Mouse (Mus musculus): Measurements from ENCODE around the gene Bcl7c.
"Not testable (repeated sequence)": the region's sequence is repeated elsewhere in the genome, so short reads cannot be mapped to it uniquely, and the experiment has no call there.

Gene Bcl7c

DNA sequence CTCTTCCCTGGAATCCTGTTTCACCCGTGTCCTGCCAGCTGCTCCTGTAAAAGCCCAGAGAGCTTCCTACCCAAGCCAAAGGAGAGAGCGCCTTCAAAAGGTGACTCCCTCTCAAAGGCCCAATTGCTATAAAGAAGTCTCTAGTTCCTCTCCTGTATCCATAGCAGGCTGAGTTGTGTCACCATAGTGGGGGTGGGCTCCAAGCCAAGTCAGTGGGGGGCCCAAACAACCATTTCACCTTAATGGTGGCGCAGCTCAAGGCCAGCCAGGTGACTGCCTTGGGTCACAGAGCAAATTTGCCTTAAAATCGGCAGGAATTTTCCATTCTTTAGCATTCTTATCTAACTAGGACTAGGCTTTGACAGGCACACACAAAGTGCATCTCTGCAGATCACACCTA lies 6.1 kb upstream of the Bcl7c start:
- no peak for DNase-seq

DNA sequence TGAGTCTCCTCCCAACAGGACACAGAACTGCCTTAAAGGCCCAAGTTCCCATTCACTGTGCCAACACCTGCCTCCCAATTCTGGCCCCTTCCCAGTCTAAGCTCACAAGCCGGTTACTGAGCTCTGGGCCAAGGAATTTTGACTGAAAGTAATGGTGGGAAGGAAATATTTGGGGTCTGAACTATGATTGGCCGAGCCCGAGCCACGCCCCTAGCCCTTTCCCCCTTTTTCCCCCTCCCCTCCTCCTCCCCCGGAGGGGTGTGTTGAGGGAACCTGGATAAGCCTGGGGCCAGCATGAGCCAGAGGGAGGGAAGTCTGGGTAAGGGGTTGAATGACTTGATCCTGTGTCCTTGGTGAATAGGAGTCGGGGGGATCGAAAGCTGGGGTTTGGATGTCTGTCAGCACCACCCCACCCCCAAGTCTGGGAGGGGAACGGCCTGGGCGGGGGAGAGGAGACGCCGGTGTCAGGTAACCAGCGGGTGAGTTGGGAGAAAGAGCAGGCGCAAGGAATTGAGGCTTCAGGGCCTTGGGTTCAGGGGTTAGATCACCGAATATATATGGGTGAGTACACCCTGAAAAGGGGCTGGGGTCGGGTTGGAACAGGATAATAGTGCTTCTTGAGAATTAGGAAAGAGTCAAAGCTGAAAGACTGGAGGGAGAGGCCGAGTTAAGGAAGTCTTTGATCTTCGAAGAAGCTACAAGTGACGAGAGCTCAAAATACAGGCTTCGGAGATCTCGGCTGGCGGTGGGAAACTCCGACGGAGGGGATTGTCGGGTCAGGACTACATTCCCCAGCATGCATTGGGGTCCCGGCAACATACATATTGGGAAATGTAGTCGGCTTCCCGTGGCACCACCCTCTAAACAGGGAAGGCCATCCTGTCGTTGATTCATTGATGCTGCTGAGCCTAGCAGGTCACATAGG lies 4.0 kb upstream of the Bcl7c start, which contains the start of gene Ctf1:
Gene Ctf1, plus strand, starts transcription at position 276 of the 925 bp plus-strand sequence.
- DNase-seq = peak; percentile 74

DNA sequence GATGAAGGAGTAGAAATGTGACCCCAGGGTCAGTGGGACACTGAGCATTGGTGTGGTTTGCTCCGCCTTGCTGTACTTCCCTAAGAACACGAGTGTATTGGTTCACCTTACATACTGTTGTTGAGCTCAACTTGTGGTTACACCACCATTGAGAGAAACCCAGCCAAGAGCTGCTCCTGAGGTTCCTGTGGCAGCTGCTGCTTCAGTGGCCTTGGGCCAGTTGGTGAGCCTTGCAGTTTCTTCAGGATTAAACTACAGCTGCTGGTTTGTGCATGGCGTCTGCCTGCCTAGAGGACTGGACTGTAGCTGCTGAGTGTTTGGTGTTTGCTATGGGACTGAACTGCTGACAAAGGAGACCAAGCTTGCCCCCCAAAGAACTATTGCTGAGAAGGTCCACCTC lies 2.7 kb upstream of the Bcl7c start:
- DNase-seq = no peak

DNA sequence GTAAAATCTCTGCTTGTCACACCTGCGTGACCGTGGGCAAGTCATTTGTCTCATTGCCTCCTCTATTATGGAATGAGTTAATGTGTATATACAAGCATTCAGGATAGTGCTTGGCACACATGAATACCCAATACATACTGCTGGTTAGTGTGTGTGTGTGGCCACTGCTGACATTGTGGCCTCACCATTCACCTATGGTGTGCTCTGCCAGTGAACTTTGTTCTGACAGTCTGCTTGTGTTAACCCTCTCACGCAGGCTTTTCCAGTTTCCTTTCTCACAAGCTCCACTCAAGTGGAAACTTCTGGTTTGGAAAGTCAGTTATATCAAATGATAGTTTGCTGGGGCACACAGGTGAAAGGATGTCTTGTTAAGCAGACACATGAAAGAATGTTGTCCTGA lies 2.3 kb upstream of the Bcl7c start:
- DNase-seq = no peak

DNA sequence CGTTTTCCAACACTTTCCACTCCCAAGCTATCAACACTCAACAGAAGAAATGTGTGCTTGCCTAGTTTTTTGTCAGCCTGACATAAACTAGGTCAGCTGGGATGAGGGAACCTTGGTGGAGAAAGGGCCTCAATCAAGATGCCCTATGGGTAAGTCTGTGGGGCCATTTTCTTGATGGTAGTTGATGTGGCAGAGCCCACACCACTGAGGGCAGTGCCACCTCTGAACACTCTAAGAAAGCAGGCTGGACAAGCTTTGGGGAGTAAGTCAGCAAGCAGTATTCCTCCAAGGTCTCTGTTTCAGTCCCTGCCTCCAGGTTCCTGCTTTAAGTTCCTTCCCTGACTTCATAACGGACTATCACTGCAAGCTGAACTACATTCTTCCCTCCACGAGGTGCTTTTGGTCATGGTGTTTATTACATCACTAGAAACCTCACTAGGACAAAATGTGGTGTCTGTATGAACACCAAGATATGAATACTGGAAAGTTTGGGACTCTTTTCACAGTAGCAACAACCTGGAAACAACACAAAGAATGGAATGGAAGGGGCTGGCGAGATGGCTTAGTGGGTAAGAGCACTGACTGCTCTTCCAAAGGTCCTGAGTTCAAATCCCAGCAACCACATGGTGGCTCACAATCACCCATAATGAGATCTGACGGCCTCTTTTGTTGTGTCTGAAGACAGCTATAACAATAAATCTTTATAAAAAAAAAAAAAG lies 687 bp upstream of the Bcl7c start:
- DNase-seq = no peak

DNA sequence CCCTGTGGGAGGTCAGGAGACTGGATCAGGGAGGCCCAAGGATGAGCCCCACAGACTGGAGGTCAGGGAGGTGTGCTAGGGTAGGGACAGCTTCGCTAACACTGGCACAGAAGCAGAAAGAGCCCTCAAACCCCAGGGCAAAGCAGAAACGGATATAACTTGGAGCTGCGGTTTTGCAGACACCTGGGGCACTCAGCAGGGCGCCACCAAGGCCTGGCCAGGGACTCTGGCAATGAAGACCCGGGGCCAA lies 851 bp downstream of the Bcl7c start:
- DNase-seq = no peak

DNA sequence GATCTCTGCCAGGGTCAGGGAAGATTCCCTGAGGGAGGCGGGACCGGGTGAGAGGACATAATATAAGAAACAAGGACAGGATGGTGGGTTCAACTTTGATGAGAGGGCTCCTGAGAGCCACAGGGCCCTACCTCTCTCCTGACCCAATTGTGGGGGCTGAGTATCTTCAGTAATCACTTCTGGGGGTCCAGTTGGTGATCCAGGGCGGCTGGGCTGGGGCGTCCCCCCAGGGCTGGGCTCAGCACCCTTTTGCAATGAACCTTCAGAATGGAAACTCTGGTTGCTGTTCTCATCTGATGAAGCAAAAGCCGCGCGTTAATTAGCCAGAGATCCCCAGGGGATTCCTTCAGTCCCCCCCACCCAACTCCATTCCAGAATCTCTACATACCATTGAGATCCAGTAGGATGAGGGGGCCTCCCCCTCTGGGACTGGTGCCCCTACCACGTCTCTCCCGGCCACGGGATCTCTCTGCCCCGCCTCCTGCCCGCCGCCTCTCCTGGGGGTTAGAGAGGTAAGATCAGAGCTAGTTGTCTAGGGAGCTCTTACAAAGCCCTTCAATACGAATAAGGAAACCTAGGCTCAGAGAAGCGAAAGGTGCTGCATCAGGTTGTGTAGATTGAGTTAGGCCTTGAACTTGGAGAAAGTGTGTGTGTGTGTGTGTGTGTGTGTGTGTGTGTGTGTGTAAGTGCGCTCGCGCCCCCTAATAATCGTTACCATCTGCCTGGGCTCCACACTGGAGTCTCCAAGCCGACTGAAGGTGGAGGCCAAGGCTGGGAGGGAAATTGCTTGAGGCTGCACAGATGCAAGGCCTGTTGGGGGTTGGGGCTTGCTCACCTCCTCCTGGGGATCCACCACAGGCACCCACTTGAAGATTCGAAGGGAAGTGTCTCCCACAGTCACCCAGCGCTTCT lies 1.4 kb downstream of the Bcl7c start:
- peak; percentile 38 for DNase-seq

DNA sequence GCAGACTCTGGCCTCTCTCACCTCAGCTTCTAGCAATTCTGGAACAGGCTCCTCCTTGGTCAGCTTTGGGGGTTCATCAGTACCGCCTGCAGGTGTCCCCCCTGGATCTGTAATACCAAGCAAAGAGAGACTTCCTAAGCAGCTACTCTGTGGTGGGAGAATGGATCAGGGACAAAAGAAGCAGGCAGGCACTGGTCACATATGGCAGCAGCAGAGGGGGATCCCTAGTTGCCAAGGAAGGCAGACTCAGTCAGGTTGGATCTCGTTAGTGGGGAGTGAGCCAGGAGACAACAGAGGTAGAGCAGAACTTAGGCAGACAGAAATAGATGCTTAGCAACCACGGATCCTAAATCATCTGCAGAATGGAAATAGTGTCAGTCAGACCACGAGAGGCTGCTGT lies 3.0 kb downstream of the Bcl7c start:
- DNase-seq = no peak

DNA sequence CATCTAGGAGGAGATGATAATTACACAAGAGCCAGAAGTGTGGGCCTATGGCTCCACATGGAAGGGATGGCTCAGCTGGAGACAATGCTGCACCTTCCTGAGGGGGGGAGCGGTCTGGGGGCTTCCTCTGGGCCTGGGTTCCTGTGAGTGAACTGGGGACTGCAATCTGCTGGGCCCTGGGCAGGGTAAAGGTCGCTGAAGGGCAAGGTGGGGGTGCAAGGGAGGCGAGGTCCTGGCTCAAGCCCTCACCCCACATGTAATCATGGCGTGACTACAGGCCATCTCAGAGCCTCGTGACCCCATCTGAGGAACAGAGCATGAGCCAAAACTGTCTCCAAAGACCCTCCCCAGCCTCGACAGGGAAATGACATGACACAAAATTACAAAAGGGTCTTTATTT lies 4.1 kb downstream of the Bcl7c start:
- DNase-seq = no peak

DNA sequence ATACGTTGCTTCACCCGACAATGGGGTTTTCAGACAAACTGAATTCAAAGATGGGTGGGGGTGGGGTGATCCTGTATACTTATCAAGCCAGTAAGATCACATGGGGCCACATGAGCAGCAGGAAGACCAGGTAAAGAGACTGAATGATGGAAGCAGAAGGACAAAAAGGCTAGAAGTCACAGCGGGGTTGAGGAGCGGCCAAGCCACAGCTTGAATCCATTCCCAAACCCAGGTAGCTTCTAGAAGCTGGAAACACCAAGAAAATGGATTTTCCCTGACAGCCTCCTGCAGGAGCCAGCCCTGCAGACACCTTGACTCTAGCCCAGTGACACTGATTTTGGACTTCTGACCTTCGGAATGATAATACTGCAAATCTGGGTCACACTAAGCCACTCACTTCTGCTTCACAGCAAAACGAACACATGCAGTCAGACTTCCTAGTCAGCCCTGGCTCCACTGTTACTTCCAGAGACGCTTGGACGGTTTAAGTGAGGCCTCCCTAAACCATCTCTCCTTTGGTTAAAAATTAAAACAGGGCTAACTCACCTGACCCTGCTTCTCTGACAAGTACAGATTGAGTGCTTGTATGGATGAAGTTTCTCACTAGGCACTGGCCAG lies 5.1 kb downstream of the Bcl7c start:
- no peak for DNase-seq

DNA sequence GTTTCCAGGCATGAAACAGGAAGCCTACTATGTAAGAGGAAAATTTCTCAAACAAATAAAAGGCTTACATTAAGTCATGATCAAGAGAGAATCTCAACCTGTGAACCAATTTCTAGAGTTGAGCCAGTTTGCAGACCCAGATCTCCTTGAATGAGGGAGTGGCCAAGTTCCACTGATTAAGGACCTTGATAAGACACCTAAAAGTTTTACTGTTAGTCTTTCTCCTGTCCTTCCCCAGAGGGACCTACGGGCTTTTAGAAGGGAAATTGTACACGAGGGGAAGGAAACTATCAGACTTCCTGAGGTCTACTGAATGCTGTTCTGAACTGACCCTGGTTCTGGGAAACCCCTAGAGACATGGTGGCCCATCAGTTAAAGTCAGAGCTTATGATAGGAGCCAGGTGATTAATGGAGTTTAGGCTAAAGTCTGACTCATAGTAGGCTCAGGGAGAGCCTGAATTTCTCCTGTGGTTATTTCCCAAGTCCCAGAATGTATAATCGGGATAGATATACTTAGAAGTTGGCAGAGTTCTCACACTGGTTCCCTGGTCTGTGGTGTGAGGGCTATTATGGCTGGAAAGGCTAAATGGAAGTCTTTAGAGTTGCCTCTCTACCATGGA lies 7.9 kb downstream of the Bcl7c start:
- no peak for DNase-seq

DNA sequence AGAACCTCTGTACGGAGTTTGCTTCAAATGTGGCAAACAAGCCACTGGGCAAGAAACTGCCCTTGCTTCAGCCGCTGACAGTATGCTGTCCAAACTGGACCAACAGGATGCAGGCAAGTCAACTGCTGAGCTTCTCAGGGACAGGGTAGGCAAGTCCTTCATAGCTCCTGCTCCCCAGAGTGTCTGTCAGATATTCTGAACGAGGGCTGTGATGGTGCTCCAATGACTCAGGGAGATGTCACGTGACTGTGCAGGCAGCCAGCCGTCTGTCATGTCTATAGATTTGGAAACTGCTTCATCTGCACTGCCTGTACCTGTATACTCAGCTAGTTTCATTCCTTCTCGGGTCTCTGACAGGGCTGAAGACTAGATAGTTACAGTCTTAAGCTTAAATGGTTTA lies 9.7 kb downstream of the Bcl7c start:
- DNase-seq = no peak

DNA sequence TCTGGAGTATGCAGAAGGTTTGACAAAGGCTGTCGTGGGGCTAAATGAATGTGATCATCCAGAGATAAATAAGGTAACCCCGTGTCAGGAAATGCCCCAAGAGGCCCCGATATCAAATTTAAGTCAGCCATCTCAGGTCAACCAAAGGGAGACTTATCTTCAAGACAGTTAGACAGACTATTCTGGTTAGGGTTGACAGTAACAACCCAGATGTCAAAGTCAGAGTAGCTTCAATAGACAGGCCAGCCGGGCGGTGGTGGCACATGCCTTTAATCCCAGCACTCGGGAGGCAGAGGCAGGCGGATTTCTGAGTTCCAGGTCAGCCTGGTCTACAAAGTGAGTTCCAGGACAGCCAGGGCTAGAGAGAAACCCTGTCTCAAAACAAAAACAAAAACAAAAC lies 15.0 kb downstream of the Bcl7c start:
- not testable (repeated sequence) for DNase-seq

DNA sequence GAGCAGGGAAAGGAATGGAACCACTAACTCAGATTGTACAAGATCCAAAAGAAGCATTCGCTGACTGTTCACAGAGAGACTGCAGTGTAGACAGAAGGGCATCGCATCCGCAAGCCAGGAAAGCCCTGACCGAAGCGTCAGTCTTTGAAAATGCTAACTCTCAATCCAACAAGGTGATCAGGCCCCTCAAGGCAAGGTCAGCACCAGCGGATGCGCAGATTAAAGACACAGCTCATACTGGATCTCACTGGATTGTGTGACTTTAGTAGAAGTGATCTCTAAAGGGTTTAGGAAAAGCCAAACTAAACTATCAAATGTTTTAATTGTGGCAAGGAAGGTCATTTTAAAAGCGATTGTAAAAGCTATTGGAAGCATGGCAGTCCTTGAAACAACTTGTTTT lies 15.4 kb downstream of the Bcl7c start:
- DNase-seq = no peak

DNA sequence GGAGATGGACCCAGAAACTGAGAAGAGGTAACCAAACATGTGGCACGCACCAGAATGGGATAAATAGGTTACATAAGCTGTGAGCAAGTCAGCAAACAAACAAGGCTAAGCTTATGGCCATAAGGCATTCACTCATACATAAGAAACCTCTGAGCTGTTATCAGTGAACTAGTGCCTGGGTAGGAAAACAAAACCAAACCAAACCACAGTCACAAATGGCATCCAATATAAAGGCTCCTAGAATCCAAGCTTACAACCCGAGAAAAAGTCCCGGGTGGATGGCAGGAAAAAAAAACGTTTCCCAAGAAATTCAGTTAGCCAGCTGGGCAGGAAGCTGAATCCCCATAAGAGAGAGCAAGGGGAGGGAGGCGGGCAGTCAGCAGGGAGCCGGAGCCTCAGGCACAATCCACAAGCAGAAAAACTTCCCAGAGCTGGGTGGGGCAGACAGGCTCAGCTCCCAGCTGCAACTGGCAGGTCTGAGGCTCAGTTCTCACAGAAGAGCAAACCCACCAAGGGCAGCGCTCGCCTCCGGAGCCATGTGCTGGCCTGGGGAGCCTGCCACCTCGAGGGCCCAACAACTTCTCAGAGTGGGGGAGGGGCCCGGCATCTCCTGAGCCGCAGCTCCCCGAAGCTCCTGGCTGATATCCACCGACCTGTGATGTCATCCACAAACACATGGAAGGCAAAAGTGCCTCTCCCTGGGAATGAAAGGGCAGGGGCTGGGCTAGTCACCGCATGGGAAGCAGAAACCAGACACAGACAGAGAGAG lies 17.3 kb downstream of the Bcl7c start:
- DNase-seq = no peak

DNA sequence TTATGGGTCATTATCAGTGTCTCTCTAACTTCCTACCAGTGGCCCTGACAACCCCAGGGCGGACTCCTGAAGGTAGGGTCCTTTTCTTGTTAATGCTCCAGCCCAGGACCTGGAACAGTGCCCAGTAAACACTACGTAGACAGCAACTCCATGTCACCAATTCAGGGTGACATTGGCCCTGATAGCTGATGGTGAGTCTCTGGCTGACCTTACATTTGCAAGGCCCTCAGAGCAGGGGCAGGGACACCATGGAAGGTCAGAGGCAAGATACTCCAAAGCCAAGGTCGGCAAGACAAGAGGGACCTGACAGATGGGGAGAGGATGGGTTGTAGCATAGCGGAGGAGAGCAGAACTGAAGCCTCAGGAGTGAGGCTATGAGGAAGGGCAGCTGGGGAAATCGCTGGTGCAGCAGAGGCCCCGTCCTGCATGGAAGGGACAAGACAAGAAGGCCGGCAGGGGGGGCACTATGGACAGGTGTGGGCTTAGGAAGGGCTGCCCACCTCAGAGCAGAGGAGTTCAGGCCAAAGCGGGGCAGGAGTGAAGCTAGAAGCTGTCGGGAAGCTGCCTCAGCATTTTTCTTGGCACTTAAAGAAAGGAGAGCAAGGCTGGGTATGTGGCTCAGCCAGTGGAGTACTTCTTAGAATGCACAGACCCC lies 19.0 kb downstream of the Bcl7c start:
- no peak for DNase-seq

DNA sequence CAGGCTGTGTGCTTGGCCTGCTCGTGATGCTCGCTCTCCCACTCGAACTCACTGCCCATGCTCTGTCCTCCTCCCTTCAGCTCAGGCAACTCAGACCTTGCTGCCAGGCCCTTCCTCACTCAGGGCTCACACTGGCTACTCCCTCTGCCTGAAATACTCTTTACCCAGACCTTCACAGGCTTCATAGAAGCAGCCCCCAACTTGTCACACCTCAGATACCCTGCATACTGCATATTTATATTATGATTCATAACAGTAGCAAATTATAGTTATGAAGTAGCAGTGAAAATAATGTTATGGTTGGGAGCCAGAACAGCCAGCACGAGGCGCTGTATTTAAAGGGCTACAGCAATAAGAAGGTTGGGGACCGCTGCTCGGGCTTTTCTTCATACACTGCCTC lies 19.8 kb downstream of the Bcl7c start:
- no peak for DNase-seq

DNA sequence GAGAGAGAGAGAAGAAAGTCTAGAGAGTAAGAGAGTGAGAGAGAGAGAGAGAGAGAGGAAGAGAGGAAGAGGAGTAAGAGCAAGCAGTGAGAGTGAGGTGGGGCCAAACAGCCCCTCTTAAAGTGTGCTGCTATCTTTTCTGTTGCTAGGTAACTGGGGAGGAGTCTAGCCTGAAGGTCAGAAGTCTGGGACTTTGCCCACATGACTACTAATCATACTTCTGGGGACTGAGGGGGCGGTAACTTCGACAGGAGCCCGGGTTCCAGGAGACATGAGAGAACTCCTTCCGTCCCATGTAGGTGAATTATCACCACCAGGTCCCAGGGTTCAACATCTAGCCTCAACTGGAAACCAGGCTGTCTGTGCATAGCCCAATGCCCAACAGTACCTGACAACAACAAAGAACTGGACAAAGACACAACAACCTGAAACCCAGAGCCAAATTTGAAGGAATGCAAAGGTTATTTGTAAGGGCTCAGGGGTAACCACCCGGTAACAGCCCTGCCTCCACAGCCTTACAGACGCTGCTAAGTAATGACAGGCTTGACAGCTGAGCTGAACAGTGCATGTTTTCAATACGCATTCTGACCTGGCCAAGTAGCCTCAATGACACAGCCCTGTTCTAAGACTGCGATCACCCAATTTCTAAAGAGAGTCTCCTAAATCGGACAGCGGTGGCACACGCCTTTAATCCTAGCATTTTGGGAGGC lies 21.8 kb downstream of the Bcl7c start:
- no peak for DNase-seq

DNA sequence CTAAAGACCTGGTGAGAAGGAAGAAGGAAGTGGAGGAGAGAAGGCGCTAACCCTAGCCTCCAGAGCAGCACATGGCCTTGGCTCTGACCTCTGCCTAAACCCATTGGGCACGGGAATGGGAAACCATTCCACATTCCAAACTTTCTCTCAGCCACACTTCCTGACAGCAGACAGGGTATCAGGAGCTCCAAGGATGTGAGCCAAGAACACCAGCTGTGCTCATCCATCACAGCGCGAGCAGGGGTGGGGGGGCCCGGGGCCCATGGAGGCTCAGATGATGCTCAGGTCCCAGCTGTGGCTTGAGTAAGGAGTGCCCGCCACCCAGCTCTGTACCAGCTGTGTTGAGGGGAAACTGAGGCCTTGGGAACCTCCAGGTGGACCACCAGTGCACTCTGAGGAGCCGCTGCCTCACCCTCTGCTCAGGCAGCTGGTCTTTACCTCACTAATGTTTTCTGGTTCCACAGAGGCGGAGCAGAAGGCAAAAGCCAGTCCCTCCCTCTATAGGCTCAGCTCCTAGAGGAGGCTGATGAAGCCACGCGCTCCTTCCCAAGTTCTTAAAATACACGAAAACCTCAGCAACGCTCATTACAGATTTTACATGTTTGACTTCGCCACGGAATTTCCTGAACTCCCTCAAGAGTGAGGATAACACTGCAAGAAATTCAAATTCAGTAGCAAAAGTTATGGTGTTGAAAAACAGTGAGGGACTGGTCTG lies 23.3 kb downstream of the Bcl7c start:
- no peak for DNase-seq
